Mouse (Mus musculus) intestine, embryonic 16.5 days (tissue): ENCODE results near the gene Hmgcr. TPM values are rescaled to one million over a fixed set of nuclear protein-coding genes. Genes with fewer than 3 reads are reported as not detected.

ENCODE experiments used
- ATAC-seq: fragments of 200-750 bp; cut with Nextera tagmentation; 2 replicates; pipeline ENCODE4 v1.8.0; 2017; ENCODE audit warnings: moderate TSS enrichment, moderate library complexity
- H3K27ac ChIP-seq: fragments of 300-500 bp; sonication (generic); 2 replicates; pipeline ENCODE4 v1.5.1; 2014; ENCODE audit warnings: mild to moderate bottlenecking, low read length
- H3K27me3 ChIP-seq: fragments of 300-500 bp; sonication (generic); replicated peaks from 2 replicates; pipeline ENCODE4 v1.6.1; 2014; ENCODE audit warnings: low read length, control low read depth, mixed read lengths; ENCODE audit not compliant: control insufficient read depth, insufficient read depth
- H3K36me3 ChIP-seq: fragments of 300-500 bp; sonication (generic); 2 replicates; pipeline ENCODE4 v1.6.1; 2014; ENCODE audit warnings: low read length, control low read depth; ENCODE audit not compliant: control insufficient read depth, insufficient read depth
- H3K4me1 ChIP-seq: fragments of 300-500 bp; sonication (generic); 2 replicates; pipeline ENCODE4 v1.6.1; 2014; ENCODE audit warnings: low read length, control low read depth, mixed read lengths; ENCODE audit not compliant: control insufficient read depth, insufficient read depth
- H3K4me2 ChIP-seq: fragments of 300-500 bp; sonication (generic); 2 replicates; pipeline ENCODE4 v1.6.1; 2014; ENCODE audit warnings: low read depth, low read length, control low read depth
- H3K4me3 ChIP-seq: fragments of 300-500 bp; sonication (generic); 2 replicates; pipeline ENCODE4 v1.5.1; 2014; ENCODE audit warnings: mild to moderate bottlenecking, low read length
- H3K9ac ChIP-seq: fragments of 300-500 bp; sonication (generic); 2 replicates; pipeline ENCODE4 v1.6.1; 2014; ENCODE audit warnings: low read depth, low read length
- H3K9me3 ChIP-seq: fragments of 300-500 bp; sonication (generic); 2 replicates; pipeline ENCODE4 v1.6.1; 2016; ENCODE audit warnings: low read length, control low read depth; ENCODE audit not compliant: control insufficient read depth
- WGBS: fragments of 180-500 bp; shearing (Covaris S2); extraction: QIAGEN DNeasy Blood & Tissue Kit; methylation state at CpG from one replicate; pipeline ENCODE4 v1.1.7; 2014; 5-methylcytosine and 5-hydroxymethylcytosine counted together
- polyA plus RNA-seq: library from polyadenylated mRNA; unstranded; fragments of >200 nt; fragmentation: Nextera tagmentation; extraction: Ambion mirVana; gene quantifications from 2 replicates; pipeline ENCODE4 v1.2.1, GENCODE M21; 2015

Hmgcr gene
- 86.6 and 87.7 TPM in 2 replicates for polyA plus RNA-seq

- ATAC-seq, result peak; percentile 100
- peak within 1 kb of the TSS; percentile 95 for H3K27ac ChIP-seq
- H3K9ac ChIP-seq, result peak within 1 kb of the TSS; percentile 96
- peak within 1 kb of the TSS; percentile 53 for H3K4me2 ChIP-seq
- peaks cover 26% of the 10 kb centered on the region for H3K4me1 ChIP-seq
- peaks cover 6% of the 10 kb centered on the region; the same call in 1 of the 2 replicates for H3K36me3 ChIP-seq
- H3K4me3 ChIP-seq, result peak within 1 kb of the TSS; percentile 98
- H3K9me3 ChIP-seq, result no peaks in the 10 kb centered on the region
- WGBS, result under 1% methylated on average over 68 of the region's 70 CpGs
- no peaks in the 10 kb centered on the region for H3K27me3 ChIP-seq
Observed at GRCm38 (mm10) chr13:96670406-96671077, at the start of gene Hmgcr. Hmgcr (minus strand) TSS chr13:96670936.

GRCm38 (mm10) chr13:96720003-96720402 is 49.3 kb upstream of the Hmgcr start:
- WGBS, result 80% methylated on average over 2 of the region's 2 CpGs
- no peak for ATAC-seq

GRCm38 (mm10) chr13:96717821-96718220 is 47.1 kb upstream of the Hmgcr start:
- Histone ChIP-seq H3K4me2 (no peak overlapping the region), H3K36me3 (no peaks in the 10 kb centered on the region), H3K9ac (no peak overlapping the region), H3K9me3 (no peaks in the 10 kb centered on the region), H3K4me3 (no peak overlapping the region), H3K4me1 (no peaks in the 10 kb centered on the region), H3K27me3 (no peaks in the 10 kb centered on the region), H3K27ac (no peak overlapping the region)
- WGBS, result 50% methylated on average over 1 of the region's 1 CpGs
- no peak for ATAC-seq

More at GRCm38 (mm10) chr13:96720003-96720402, 49.3 kb upstream of the Hmgcr start:
- no peak overlapping the region for H3K4me2 ChIP-seq
- H3K36me3 ChIP-seq, result no peaks in the 10 kb centered on the region
- no peak overlapping the region for H3K4me3 ChIP-seq
- no peaks in the 10 kb centered on the region for H3K4me1 ChIP-seq
- no peaks in the 10 kb centered on the region for H3K9me3 ChIP-seq
- no peak overlapping the region for H3K9ac ChIP-seq
- no peak overlapping the region for H3K27ac ChIP-seq
- no peaks in the 10 kb centered on the region for H3K27me3 ChIP-seq

GRCm38 (mm10) chr13:96716311-96716710 is 45.6 kb upstream of the Hmgcr start:
- Histone ChIP-seq H3K4me2 (no peak overlapping the region), H3K9me3 (no peaks in the 10 kb centered on the region), H3K36me3 (no peaks in the 10 kb centered on the region), H3K27ac (no peak overlapping the region), H3K4me1 (no peaks in the 10 kb centered on the region), H3K9ac (no peak overlapping the region), H3K4me3 (no peak overlapping the region), H3K27me3 (no peaks in the 10 kb centered on the region)
- 91% methylated on average over 2 of the region's 2 CpGs for WGBS
- no peak for ATAC-seq

GRCm38 (mm10) chr13:96709269-96710233 is 38.8 kb upstream of the Hmgcr start:
- H3K27ac ChIP-seq, result no peak overlapping the region
- H3K4me3 ChIP-seq, result no peak overlapping the region
- 74% methylated on average over 8 of the region's 8 CpGs for WGBS
- H3K36me3 ChIP-seq, result no peaks in the 10 kb centered on the region
- H3K9me3 ChIP-seq, result no peaks in the 10 kb centered on the region
- H3K4me1 ChIP-seq, result no peaks in the 10 kb centered on the region
- H3K4me2 ChIP-seq, result no peak overlapping the region
- no peak for ATAC-seq
- H3K9ac ChIP-seq, result no peak overlapping the region
- H3K27me3 ChIP-seq, result no peaks in the 10 kb centered on the region

GRCm38 (mm10) chr13:96702567-96703278 is 32.0 kb upstream of the Hmgcr start:
- no peak for ATAC-seq
- 70% methylated on average over 9 of the region's 9 CpGs for WGBS
- no peak overlapping the region for H3K4me2 ChIP-seq

GRCm38 (mm10) chr13:96697805-96698586 is 27.3 kb upstream of the Hmgcr start:
- H3K4me2 ChIP-seq, result no peak overlapping the region
- H3K36me3 ChIP-seq, result no peaks in the 10 kb centered on the region
- ATAC-seq, result peak; percentile 76
- H3K4me3 ChIP-seq, result no peak overlapping the region
- H3K9ac ChIP-seq, result no peak overlapping the region
- no peaks in the 10 kb centered on the region for H3K27me3 ChIP-seq
- no peaks in the 10 kb centered on the region for H3K4me1 ChIP-seq
- no peaks in the 10 kb centered on the region for H3K9me3 ChIP-seq
- H3K27ac ChIP-seq, result no peak overlapping the region
- WGBS, result 63% methylated on average over 8 of the region's 8 CpGs

More at GRCm38 (mm10) chr13:96702567-96703278, 32.0 kb upstream of the Hmgcr start:
- Histone ChIP-seq H3K4me3 (no peak overlapping the region), H3K36me3 (no peaks in the 10 kb centered on the region), H3K9ac (no peak overlapping the region), H3K27me3 (no peaks in the 10 kb centered on the region), H3K4me1 (no peaks in the 10 kb centered on the region), H3K27ac (no peak overlapping the region), H3K9me3 (no peaks in the 10 kb centered on the region)

GRCm38 (mm10) chr13:96695428-96695827 is 24.7 kb upstream of the Hmgcr start:
- Histone ChIP-seq H3K9ac (no peak overlapping the region), H3K4me1 (no peaks in the 10 kb centered on the region), H3K9me3 (no peaks in the 10 kb centered on the region), H3K36me3 (no peaks in the 10 kb centered on the region), H3K27me3 (no peaks in the 10 kb centered on the region), H3K4me2 (no peak overlapping the region), H3K27ac (no peak overlapping the region), H3K4me3 (no peak overlapping the region)
- no peak for ATAC-seq
- WGBS, result 97% methylated on average over 2 of the region's 2 CpGs
